Mouse (Mus musculus) cerebellum, adult 9-11 months (tissue): Measurements from ENCODE around the gene Sipa1l3.
A peak's percentile ranks its signal among the peaks of the same experiment; 100 is the strongest.

Experiments used
- DNase-seq: peaks from one replicate; pipeline ENCODE4 v3.0.0; 2022

Gene Sipa1l3

GRCm38 (mm10) chr7:29406855-29407254 is 111.6 kb downstream of the Sipa1l3 start:
- DNase-seq: peak; percentile 62

DNA sequence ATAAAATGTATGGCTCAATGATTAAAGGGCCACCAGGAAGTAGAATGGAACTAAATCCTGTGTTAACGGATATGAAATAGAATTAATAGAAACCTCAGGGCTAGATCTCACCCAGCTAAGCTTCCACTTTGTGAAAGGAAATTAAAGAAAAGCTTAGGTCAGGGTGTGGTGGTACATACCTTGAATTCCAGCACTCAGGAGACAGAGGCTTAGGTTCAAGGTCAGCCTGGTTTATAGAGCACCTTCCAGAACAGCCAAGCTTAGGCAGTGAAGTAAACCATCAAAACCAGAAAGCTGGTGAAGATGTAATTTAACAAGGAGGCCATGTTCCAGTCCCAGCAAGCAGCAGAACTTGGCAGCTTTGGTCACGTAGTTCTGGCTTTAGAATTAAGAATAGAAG is 114.3 kb downstream of the Sipa1l3 start:
- DNase-seq: no peak

DNA sequence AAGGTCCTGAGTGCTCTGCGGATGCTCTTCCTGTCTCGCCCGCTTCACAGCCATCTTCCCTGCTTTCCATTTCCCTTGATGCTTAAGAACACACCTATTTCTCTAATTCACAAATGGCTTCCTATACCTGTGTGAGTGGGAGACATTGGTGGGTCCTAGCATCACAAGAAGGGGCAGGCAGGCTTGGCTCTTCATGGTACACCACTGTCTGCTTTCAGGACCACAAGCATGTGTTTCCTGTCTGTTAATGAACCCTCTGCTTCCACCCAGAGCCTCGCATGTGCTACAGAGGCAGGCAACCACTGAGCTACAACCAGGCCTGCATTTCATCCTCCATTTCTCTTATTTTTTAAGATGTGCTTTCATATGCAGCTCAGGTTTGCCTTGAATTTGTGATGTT is 116.4 kb downstream of the Sipa1l3 start:
- no peak for DNase-seq

DNA sequence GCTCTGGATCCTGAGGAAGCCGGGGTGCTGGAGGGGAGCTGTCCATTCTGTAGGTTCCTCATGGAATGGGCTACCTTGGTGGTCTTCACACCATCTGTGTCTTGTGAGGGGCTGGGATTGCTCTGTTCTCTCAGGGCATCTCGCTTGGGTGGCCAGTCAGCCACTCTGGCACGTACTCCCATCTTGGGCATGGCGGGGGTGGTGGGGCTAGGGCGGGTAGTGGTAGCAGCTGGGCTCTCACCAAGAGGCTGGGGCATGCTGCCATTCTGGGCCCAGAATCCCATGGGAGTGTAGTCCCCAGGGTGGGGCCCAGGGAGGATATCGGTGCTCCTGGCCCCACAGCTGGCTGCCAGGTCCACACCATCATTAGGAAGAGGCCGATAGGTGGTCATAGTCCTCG is 118.0 kb downstream of the Sipa1l3 start:
- no peak for DNase-seq

GRCm38 (mm10) chr7:29399056-29399455 is 119.4 kb downstream of the Sipa1l3 start:
- no peak for DNase-seq

GRCm38 (mm10) chr7:29397486-29397885 is 121.0 kb downstream of the Sipa1l3 start:
- peak; percentile 66 for DNase-seq

DNA sequence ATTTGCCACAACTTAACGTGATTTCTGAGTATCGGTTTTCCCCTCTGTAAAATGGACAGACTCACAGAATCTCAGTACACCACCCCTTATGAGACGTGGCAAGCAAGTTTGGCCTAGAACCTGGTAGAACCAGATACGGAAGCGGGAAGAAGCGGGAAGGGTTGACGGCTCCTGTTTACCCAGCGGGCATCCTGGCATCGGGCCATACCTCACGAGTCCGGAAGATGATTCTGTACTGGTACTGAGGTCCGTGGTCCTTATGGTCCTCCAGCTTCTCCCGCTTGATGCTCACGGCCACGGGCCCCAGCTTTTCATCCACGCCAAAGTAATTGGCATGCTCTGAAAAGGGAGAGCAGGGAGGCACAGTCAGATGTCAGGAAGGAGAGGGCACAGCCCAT is 121.5 kb downstream of the Sipa1l3 start:
- DNase-seq: peak; percentile 82

DNA sequence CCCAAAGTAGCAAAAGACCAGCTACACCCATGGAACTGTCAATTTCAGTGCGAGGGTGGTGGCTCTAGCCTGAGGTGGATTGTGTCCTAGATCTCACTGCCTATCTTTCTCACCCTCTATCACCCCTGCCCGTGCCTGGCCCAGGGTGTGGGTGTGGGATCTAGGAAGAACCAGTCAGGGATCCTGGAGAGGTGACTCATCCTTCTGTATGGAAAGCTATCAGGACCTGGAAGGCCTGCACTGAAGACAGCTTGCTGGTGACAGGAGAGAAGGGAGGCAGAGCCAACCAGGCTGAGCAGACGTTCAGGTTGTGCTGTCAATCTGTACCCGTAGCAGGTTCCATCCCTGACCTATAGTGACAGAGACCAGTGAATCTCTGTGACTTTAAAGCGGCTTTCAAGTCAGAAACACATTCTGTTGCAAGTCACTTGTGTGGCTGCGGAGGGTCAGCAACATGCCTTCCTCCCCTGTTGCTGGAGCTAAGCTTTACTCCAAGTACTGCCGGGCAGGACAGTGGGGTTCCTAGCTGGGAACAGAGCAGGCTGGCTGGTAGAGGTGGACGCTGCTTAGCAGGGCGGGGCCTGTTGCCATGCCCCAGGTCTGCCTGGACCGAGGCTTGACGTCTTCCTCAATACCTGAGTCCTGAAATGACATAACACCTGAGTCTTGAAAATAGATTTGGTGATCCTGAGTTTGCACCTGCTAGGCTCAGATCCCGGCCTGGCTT is 122.1 kb downstream of the Sipa1l3 start:
- peak; percentile 84 for DNase-seq

- DNase-seq: peak; percentile 53
Observed at GRCm38 (mm10) chr7:29395179-29395578, 123.3 kb downstream of the Sipa1l3 start.

DNA sequence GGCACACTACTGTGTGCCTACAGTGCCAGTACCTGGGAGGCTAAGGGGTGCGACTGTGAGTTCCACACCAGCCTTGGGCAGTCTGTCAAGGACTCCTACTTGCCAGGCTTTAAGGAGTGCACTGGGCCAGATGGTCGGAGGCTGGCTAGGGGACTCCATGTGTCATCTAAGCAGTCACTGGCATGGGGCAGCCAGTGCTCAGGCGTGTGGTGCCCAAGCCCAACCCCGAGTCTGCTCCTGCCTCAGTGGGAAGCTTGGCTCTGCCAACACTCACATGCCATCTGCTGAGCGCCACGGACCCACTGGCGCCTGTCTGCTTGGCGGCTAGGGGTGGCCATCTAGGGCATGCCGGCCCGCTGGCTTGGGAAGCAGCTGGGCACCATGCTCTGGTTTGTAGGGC is 125.1 kb downstream of the Sipa1l3 start:
- DNase-seq: peak; percentile 98

DNA sequence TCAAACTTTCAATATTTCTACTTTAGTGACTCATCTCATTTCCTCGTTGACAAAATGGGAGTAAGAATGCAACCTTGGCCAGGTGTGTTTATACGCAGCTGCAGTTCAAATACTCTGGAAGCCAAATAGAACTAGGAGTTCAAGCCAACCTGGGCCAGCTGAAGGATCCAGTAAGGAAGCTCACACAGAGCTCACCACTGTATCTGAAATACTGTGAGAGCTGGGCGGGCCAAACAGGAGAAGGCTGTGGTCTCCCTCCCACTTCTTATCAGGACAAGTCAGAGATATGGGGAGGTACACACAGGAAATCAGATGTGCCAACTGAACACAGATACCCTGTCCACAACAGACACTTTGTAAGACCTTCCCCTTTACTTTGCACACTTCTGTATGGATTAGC is 125.6 kb downstream of the Sipa1l3 start:
- DNase-seq: no peak

- peak; percentile 73 for DNase-seq
Observed at GRCm38 (mm10) chr7:29391761-29392512, 126.5 kb downstream of the Sipa1l3 start.

GRCm38 (mm10) chr7:29391112-29391760 is 127.2 kb downstream of the Sipa1l3 start:
- DNase-seq: peak; percentile 47

- DNase-seq: no peak
Observed at GRCm38 (mm10) chr7:29390234-29390633, 128.2 kb downstream of the Sipa1l3 start.

DNA sequence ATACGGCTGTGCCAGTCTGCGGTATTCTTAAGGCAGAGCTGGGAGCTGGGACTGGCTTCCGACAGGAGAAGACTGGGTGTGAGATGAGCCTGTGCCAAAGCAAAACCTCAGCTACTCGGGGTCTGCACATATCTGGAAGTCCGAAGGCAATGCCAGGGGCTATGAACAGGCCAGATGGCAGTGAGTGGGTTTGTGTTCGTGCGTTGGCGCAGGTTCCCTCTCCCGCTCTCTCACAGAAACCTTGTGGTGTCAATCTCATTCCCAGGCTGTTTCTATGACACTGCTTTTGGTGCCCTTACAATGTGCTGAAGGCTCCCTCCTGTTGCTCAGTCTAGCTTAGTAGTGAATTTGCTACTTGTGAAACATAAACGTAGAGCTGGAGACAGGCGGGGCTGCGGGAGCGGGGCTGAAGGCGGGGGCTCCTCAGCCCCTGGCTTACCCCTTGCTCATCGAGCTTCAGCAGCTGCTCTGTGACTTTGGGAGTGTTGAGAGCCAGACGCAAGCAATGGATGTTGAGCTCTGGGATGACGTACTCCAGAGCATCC is 130.8 kb downstream of the Sipa1l3 start:
- DNase-seq: peak; percentile 39

- peak; percentile 52 for DNase-seq
Observed at GRCm38 (mm10) chr7:29386349-29386748, 132.1 kb downstream of the Sipa1l3 start.

DNA sequence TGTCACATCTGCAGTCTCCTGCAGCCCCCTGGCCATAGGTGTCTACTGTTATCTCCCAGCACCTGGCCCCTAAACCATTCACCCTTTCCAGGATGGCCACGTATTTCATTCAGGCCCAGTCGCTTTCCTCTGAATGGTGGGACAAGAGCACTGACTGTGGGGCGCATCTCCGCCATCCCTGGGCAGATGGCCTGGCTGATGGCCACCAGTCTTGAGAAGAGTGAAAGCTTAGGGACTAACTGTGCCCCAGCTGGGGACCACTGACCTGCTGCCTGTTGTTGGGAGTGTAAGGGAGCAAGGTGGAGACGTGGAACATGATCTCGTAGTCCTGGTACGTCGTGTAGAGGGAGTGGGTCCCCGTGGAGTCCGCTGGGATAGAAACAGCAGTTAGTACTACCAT is 132.7 kb downstream of the Sipa1l3 start:
- DNase-seq: no peak

DNA sequence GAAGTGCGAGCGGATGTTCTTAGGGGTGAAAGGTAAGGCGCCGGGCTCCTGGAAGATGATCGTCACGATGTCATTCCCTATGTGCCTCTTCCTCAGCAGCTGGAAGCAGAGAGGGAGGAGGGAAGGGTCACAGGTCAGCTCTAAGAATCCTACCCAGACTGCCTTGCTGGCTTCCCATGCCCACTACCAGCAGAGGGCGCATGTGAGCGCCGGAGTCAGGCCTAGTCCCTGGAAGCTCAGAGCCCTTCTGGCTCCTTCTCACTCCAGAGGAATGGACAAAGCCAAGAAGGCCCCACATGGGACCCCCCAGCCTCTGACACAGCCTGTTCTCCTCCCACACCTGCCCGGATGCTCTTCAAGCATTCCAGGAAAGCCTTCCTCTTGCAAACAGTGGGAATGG is 135.2 kb downstream of the Sipa1l3 start:
- peak; percentile 74 for DNase-seq

GRCm38 (mm10) chr7:29381466-29382040 is 136.9 kb downstream of the Sipa1l3 start:
- DNase-seq: no peak

GRCm38 (mm10) chr7:29374054-29374453 is 144.4 kb downstream of the Sipa1l3 start:
- DNase-seq: no peak

GRCm38 (mm10) chr7:29372123-29372522 is 146.3 kb downstream of the Sipa1l3 start:
- no peak for DNase-seq

DNA sequence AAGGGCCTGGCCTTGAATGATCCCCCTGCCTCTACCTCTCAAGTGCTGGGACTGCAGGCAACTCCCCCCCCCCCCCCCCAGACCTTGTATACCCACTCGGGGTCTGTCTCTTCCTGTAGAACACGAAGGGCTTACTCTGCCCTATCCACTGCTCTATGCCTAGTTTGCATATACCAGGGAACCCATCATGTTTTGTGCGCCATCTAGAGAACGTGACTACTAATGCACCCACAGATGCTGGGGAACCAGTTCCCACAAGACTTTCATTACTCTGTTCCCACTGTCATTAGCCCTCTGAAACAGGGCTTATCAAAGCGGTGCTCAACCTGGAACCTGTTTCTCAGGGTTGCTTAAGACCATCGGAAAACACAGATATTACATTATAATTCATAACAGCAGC is 148.4 kb downstream of the Sipa1l3 start:
- no peak for DNase-seq

DNA sequence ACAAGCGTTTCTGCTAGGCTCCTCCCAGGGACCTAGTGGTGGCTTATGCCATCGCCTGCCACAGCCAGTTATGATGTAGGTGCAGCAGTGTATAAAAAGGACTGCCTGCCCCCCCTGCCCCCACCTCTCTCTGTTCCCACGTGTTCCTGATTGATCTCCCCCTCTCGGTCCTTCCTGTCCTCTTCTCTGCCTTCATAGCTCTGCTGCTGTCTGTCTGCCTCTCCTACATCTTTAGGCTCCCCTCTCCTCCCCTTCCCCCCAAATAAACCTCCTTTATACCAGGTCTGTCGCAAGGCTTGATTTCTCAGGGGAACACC is 150.5 kb downstream of the Sipa1l3 start:
- no peak for DNase-seq
